ENCODE assay signal across 8 mouse cellular contexts in genomic region chr4:145155956-145156355, GRCm38 (mm10). TPM values are rescaled to one million over a fixed set of nuclear protein-coding genes. Genes with fewer than 3 reads are reported as not detected.
DNase-seq lines count a peak whose midpoint lies in the region; ATAC-seq and TF ChIP-seq lines count a peak whose summit lies in the region.

No protein-coding gene starts in this region.

- no peak for TF ChIP-seq POLR2A in kidney, adult 2 months (IDR thresholded peaks at IDR 0.05; ENCODE audit: low read depth, low read length)
- no peak for TF ChIP-seq POLR2A in liver, adult 2 months (IDR thresholded peaks at IDR 0.05; ENCODE audit: extremely low read depth, insufficient read depth, low read length)

- H3K36me3 ChIP-seq in kidney, adult 2 months (ENCODE audit: control insufficient read depth, insufficient read depth, low read length) = peaks cover 5% of the 10 kb centered on the region; the same call in 1 of the 2 replicates
- H3K36me3 ChIP-seq in liver, adult 2 months (ENCODE audit: control insufficient read depth, insufficient read depth, low read length) = peaks cover 75% of the 10 kb centered on the region
- H3K36me3 ChIP-seq in stomach, embryonic 14.5 days (ENCODE audit: control insufficient read depth, insufficient read depth, low read length) = peaks cover 58% of the 10 kb centered on the region

- no peaks in the 10 kb centered on the region for H3K4me1 ChIP-seq in kidney, adult 2 months (ENCODE audit: control insufficient read depth, insufficient read depth, low read length)
- H3K4me1 ChIP-seq in liver, adult 2 months (ENCODE audit: control insufficient read depth, insufficient read depth, low read length) = no peaks in the 10 kb centered on the region
- no peaks in the 10 kb centered on the region for H3K4me1 ChIP-seq in stomach, embryonic 14.5 days (ENCODE audit: control insufficient read depth, insufficient read depth, low read length)

- DNase-seq in A20 (ENCODE audit: low read depth, low spot score) (peak; percentile 70), MN1 (ENCODE audit: low spot score) (peak; percentile 36)
- DNase-seq in cerebellum, adult 8-10 months = peak; percentile 46
- DNase-seq in gastrocnemius, postnatal 10 days = peak; percentile 27
- DNase-seq in kidney, adult 2 months = peak; percentile 60
- DNase-seq in liver, adult 2 months (ENCODE audit: extremely low read depth, low read depth, low spot score) = peak; percentile 45
- DNase-seq in monocyte, adult 2 months (ENCODE audit: low read depth in 1 of 2, low spot score in 2 of 2) = peak; percentile 3 to 6

- TF ChIP-seq CTCF in kidney, adult 2 months (conservative IDR thresholded peaks at IDR 0.05; ENCODE audit: insufficient read depth, insufficient read length, low read depth, low read length) = peak; percentile 97
- TF ChIP-seq CTCF in liver, adult 2 months (IDR thresholded peaks at IDR 0.05; ENCODE audit: low read depth, low read length) = peak; percentile 97

- H3K4me3 ChIP-seq in kidney, adult 2 months (ENCODE audit: insufficient read depth, low read depth, low read length) = no peak overlapping the region
- H3K4me3 ChIP-seq in liver, adult 2 months (ENCODE audit: insufficient read depth, low read depth, low read length) = no peak overlapping the region
- no peak overlapping the region for H3K4me3 ChIP-seq in stomach, embryonic 14.5 days (ENCODE audit: low read depth, low read length)

- H3K9ac ChIP-seq in liver, adult 2 months (ENCODE audit: low read depth, low read length) = no peak overlapping the region
- no peak overlapping the region for H3K9ac ChIP-seq in stomach, embryonic 14.5 days (replicated peaks; ENCODE audit: low read depth, low read length)

- H3K27ac ChIP-seq in kidney, adult 2 months (ENCODE audit: insufficient read depth, low read depth, low read length) = no peak overlapping the region
- no peak overlapping the region for H3K27ac ChIP-seq in liver, adult 2 months (replicated peaks; ENCODE audit: insufficient read depth, low read depth, low read length)
- no peak overlapping the region for H3K27ac ChIP-seq in stomach, embryonic 14.5 days (ENCODE audit: low read length)

- no peak overlapping the region for H3K4me2 ChIP-seq in stomach, embryonic 14.5 days (replicated peaks; ENCODE audit: low read depth, low read length)

- 0 out of 2 replicates have a peak, but pooled peaks have one; percentile 46 for ATAC-seq in stomach, embryonic 14.5 days (ENCODE audit: insufficient number of reproducible peaks, insufficient read depth, low FRiP score, low read depth)

- 33% methylated on average over 8 of the region's 8 CpGs for WGBS in kidney, adult 2 months
- 42% methylated on average over 8 of the region's 8 CpGs for whole genome bisulfite sequencing in liver, adult 2 months
- 47% methylated on average over 8 of the region's 8 CpGs for WGBS in stomach, embryonic 14.5 days

- peaks cover 5% of the 10 kb centered on the region; the same call in 1 of the 2 replicates for H3K79me2 ChIP-seq in liver, adult 2 months (ENCODE audit: control insufficient read depth, insufficient read depth, low read length)

- no peaks in the 10 kb centered on the region for H3K9me3 ChIP-seq in stomach, embryonic 14.5 days (ENCODE audit: control insufficient read depth, low read depth, low read length)

- H3K27me3 ChIP-seq in kidney, adult 2 months (replicated peaks; ENCODE audit: control insufficient read depth, insufficient read depth, low read length) = no peaks in the 10 kb centered on the region
- H3K27me3 ChIP-seq in liver, adult 2 months (ENCODE audit: control insufficient read depth, insufficient read depth, low read length) = no peaks in the 10 kb centered on the region
- H3K27me3 ChIP-seq in stomach, embryonic 14.5 days (ENCODE audit: control insufficient read depth, insufficient read depth, low read length) = no peaks in the 10 kb centered on the region

RNA-seq across cellular contexts. Expression of gene Vps13d, which starts 38.8 kb away (rescaled TPM):
- 10 to 100 TPM; 26.3 to 27.2 TPM for total RNA-seq in gastrocnemius, postnatal 10 days (2021)
- polyA plus RNA-seq in kidney, adult 2 months (2012; rRNA removed) = 18.4 and 19.8 TPM in 2 replicates
- 32.4 and 36.2 TPM in 2 replicates for total RNA-seq in liver, adult 2 months (2014; rRNA removed)
- 11.6 and 13.3 TPM in 2 replicates for polyA plus RNA-seq in liver, adult 2 months (2012; rRNA removed)
- 14.7 and 15.0 TPM in 2 replicates for polyA plus RNA-seq in stomach, embryonic 14.5 days (2014; fragmentation: Nextera tagmentation; extraction: Ambion mirVana)

Comparison
In these comparisons a context has a peak if more than half of its experiments do, and no peak if none do; other contexts are left out.
1. DNase-seq: peak in every context shown above with its lines; median percentile 70 in A20; 60 in kidney, adult 2 months; 46 in cerebellum, adult 8-10 months; 45 in liver, adult 2 months; 36 in MN1; 27 in gastrocnemius, postnatal 10 days; 4 in monocyte, adult 2 months.